Mouse (Mus musculus): Measurements from ENCODE around the gene Nfkbia. TPM values are rescaled to one million over a fixed set of nuclear protein-coding genes. Genes with fewer than 3 reads are reported as not detected.

The Nfkbia gene
- 60.2 and 92.7 TPM in 2 replicates for polyA plus RNA-seq (2015; fragmentation: Nextera tagmentation; extraction: Ambion mirVana)

GRCm38 (mm10) chr12:55492184-55492898 lies at the start of gene Nfkbia:
TSS of gene Nfkbia (minus strand) at chr12:55492647.
- H3K36me3 ChIP-seq: peaks cover 26% of the 10 kb centered on the region
- peaks cover 37% of the 10 kb centered on the region for H3K4me1 ChIP-seq
- H3K27me3 ChIP-seq (replicated peaks): no peaks in the 10 kb centered on the region
- under 1% methylated on average over 45 of the region's 58 CpGs for WGBS
- H3K9ac ChIP-seq (replicated peaks): peak within 1 kb of the TSS; percentile 99
- no peaks in the 10 kb centered on the region for H3K9me3 ChIP-seq (replicated peaks)
- peak within 1 kb of the TSS; percentile 95 for H3K4me3 ChIP-seq (replicated peaks)
- peak within 1 kb of the TSS; percentile 91 for H3K4me2 ChIP-seq
- ATAC-seq (ENCODE audit: low FRiP score): peak; percentile 91
- peak within 1 kb of the TSS; percentile 99 for H3K27ac ChIP-seq (replicated peaks)

DNA sequence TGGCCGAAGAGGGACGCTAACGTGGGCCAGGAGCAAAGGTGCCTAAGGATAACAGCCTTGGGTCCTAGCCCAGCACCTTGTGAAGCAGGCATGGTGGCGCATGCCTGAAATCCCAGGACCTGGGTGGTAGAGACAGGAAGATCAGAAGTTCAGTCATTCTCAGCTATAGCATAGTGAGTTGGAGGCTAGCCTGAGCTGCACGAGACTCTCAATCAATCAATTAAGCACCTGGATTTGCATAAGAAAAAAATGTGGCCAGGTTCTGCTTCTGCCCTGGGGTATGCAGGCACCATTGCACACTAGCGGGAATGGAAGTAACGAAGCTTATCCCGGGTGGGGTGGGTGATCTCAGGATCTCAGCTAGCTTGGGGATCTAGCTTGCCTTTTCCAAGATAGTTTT lies 46.7 kb upstream of the Nfkbia start:
- Histone ChIP-seq H3K9ac (replicated peaks) (no peak overlapping the region), H3K36me3 (no peaks in the 10 kb centered on the region), H3K27ac (replicated peaks) (no peak overlapping the region), H3K9me3 (replicated peaks) (no peaks in the 10 kb centered on the region), H3K27me3 (replicated peaks) (peaks cover 13% of the 10 kb centered on the region), H3K4me3 (replicated peaks) (no peak overlapping the region), H3K4me2 (no peak overlapping the region), H3K4me1 (peaks cover 15% of the 10 kb centered on the region)
- WGBS: 48% methylated on average over 8 of the region's 8 CpGs
- ATAC-seq (ENCODE audit: low FRiP score): no peak

DNA sequence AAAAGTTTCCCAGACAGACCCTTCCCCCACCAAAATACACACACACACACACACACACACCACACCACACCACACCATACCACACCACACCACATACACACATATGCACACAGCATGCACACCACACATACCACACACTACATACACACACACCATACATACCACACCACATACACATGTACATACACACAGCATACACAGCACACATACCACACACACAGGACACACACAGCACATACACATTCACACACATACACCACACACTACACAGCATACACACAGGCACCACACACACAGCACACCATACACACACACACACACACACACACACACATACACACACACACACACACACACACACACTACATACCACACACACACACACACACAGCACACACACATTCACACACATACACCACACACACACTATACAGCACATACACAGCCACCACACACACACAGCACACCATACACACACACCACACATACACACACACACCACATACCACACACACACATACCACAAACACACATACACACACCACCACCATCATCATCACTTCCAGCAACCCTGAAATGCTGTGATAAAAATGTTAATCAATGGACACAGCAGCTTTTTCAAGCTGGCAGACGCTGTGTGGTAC lies 46.0 kb upstream of the Nfkbia start:
- H3K27me3 ChIP-seq (replicated peaks): peaks cover 13% of the 10 kb centered on the region
- no peak overlapping the region for H3K4me3 ChIP-seq (replicated peaks)
- whole genome bisulfite sequencing: 80% methylated on average over 1 of the region's 1 CpGs
- H3K36me3 ChIP-seq: no peaks in the 10 kb centered on the region
- H3K4me2 ChIP-seq: no peak overlapping the region
- no peak overlapping the region for H3K27ac ChIP-seq (replicated peaks)
- H3K9ac ChIP-seq (replicated peaks): no peak overlapping the region
- H3K4me1 ChIP-seq: peaks cover 15% of the 10 kb centered on the region
- no peaks in the 10 kb centered on the region for H3K9me3 ChIP-seq (replicated peaks)
- peak; percentile 68 for ATAC-seq (ENCODE audit: low FRiP score)

DNA sequence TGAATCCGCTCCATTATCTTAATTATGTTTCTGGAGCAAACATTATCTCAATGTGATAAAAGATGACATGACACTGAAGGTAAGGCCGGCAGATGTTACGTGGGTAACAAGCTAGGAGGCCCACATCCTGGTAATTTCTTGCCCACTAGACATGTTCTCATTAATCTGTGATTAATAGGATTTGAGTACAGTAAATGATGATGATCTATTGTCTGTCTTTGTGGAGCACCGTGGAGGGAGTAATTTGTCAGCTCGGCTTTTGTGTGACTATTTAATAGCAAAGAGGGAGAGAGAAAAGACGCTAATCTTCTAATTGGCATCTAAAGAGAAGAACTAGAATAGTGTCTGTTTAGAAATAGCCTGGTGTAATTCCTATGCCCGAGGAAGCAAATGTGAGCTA lies 45.3 kb upstream of the Nfkbia start:
- H3K4me1 ChIP-seq: peaks cover 15% of the 10 kb centered on the region
- H3K36me3 ChIP-seq: no peaks in the 10 kb centered on the region
- 20% methylated on average over 7 of the region's 7 CpGs for WGBS
- H3K9ac ChIP-seq (replicated peaks): no peak overlapping the region
- H3K4me3 ChIP-seq (replicated peaks): no peak overlapping the region
- H3K27me3 ChIP-seq (replicated peaks): peaks cover 13% of the 10 kb centered on the region
- no peaks in the 10 kb centered on the region for H3K9me3 ChIP-seq (replicated peaks)
- ATAC-seq (ENCODE audit: low FRiP score): no peak
- no peak overlapping the region for H3K27ac ChIP-seq (replicated peaks)
- H3K4me2 ChIP-seq: no peak overlapping the region

DNA sequence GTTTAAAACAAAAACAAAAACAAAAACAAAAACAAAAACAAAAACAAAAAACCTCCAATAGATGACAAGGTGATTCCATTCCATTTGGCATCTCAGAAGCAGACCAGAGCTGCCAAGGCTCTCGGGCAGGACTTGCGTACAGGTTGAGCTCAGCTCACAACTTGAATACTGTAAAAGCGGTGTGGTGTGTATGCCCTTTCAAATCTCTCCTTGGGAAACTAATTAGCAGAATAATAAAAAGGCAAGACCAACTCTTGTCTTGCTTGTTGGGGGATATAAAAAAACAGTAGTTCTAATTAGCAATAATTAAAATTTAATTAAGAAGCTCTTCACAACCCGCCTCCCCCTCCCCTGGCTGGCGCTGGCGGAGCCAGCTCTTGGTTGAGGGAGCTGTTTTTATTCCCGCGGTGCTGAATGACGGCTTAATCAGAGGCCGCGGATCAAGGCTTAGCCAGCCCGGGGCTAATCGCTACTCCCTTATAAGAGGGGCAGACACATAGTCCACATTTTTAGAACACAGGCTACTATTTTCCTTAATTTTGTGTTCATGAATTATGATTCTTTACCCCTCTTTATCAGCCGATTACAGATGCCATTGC lies 44.2 kb upstream of the Nfkbia start:
- 5% methylated on average over 14 of the region's 14 CpGs for WGBS
- H3K9me3 ChIP-seq (replicated peaks): no peaks in the 10 kb centered on the region
- peak overlapping the region; percentile 49 for H3K4me2 ChIP-seq
- no peaks in the 10 kb centered on the region for H3K36me3 ChIP-seq
- peaks cover 15% of the 10 kb centered on the region for H3K4me1 ChIP-seq
- H3K4me3 ChIP-seq (replicated peaks): no peak overlapping the region
- ATAC-seq (ENCODE audit: low FRiP score): no peak
- no peak overlapping the region for H3K27ac ChIP-seq (replicated peaks)
- H3K27me3 ChIP-seq (replicated peaks): peaks cover 13% of the 10 kb centered on the region
- H3K9ac ChIP-seq (replicated peaks): no peak overlapping the region

DNA sequence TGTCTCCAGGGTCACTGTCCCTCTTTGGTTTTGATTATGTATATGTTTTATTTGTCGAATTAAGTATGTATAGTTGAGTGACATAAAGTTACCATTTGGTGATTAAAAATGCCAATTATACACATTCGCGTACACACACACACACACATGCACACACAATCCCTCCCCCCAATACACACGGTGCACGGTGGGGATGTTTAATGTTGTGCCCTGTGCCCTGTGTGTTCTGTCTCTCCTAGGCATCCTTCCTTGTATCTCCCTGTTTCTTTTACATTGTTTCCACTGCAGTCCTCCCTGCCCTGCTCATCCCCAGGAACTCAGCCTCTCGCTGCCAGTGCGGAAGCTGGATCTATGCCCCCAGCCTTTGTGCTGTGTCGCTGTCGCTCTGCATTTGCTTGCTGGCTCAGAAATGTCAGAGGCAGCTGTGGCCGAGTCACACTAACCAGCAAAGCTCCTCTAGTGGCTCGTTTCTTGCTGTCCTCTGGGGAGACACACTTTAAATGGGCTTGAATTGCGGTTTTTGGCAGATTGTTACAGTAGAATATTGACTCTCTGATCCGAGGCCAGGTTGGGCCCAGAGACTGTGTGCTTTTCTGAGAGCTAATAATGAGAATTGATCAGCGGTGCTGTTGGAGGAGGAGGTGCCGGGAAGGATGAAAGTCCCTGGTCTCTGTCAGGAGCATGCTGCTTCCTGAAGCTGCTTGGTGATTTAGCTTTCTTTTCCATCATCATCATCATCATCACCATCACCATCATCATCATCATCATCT lies 34.7 kb upstream of the Nfkbia start:
- no peak overlapping the region for H3K9ac ChIP-seq (replicated peaks)
- H3K36me3 ChIP-seq: no peaks in the 10 kb centered on the region
- no peak overlapping the region for H3K4me3 ChIP-seq (replicated peaks)
- peak; percentile 77 for ATAC-seq (ENCODE audit: low FRiP score)
- H3K4me1 ChIP-seq: peaks cover 8% of the 10 kb centered on the region
- 47% methylated on average over 15 of the region's 15 CpGs for WGBS
- no peaks in the 10 kb centered on the region for H3K27me3 ChIP-seq (replicated peaks)
- peak overlapping the region; percentile 31 for H3K4me2 ChIP-seq
- H3K9me3 ChIP-seq (replicated peaks): no peaks in the 10 kb centered on the region
- H3K27ac ChIP-seq (replicated peaks): peak overlapping the region; percentile 48; the same call in 1 of the 2 replicates

GRCm38 (mm10) chr12:55518061-55518738 lies 25.8 kb upstream of the Nfkbia start:
- WGBS: 26% methylated on average over 15 of the region's 15 CpGs
- peak; percentile 70; the same call in 1 of the 2 replicates for ATAC-seq (ENCODE audit: low FRiP score)
- Histone ChIP-seq H3K4me3 (replicated peaks) (no peak overlapping the region), H3K36me3 (no peaks in the 10 kb centered on the region), H3K27me3 (replicated peaks) (peaks cover 3% of the 10 kb centered on the region; the same call in 1 of the 2 replicates), H3K4me2 (peak overlapping the region; percentile 41), H3K9me3 (replicated peaks) (no peaks in the 10 kb centered on the region), H3K9ac (replicated peaks) (no peak overlapping the region), H3K4me1 (0 out of 2 replicates have a peak, but pooled peaks cover 10% of the 10 kb centered on the region), H3K27ac (replicated peaks) (no peak overlapping the region)

DNA sequence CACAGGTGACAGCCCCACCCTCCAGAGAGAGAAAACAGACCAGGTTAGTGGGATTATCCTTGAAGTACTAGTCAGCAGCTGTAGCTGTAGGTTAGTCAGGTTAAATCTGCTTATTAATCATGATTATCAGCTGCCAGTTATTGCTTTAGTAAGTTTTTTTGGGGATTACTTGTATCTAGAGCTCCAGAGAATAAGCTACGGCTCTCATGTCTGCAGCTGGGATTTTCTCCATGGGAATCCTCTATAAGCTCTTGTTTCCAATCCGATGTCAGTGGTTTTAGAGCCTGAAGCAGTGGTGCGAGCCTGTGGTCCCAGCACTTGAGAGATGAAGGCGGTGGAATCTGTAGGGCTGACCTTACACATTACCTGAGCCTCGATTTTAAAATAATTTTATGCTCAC lies 16.4 kb upstream of the Nfkbia start:
- peaks cover 5% of the 10 kb centered on the region; the same call in 1 of the 2 replicates for H3K27me3 ChIP-seq (replicated peaks)

DNA sequence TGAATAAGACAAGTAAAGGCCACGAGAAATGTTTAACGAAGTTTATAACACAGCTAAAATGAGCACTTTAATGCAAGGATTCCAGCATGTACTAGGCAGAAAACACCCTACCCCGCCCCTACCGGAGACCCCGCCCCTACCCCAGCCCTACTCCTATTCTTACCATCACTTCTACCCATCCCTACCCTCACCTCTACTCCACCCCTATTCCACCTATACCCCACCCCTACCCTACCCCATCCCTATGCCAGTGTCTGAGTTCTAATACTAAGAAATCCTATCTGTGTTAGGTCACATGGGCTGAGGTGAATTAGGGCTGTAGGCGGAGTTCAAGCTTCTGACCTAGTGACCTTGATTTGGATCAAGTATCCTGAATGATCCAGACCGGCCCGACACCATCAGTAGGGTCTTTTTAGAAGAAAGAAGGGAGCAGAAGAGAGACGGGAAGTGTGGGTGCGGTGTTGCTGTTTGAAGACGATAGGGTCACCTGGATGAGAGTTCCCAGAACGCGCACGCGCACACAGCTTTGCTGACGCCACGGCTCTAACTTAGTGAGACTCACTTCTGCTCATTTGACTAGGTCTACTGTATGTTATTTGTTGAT lies 15.0 kb upstream of the Nfkbia start:
- Histone ChIP-seq H3K4me2 (no peak overlapping the region), H3K27me3 (replicated peaks) (0 out of 2 replicates have a peak, but pooled peaks cover 8% of the 10 kb centered on the region), H3K4me1 (0 out of 2 replicates have a peak, but pooled peaks cover 4% of the 10 kb centered on the region), H3K27ac (replicated peaks) (no peak overlapping the region), H3K36me3 (no peaks in the 10 kb centered on the region), H3K9ac (replicated peaks) (no peak overlapping the region), H3K9me3 (replicated peaks) (no peaks in the 10 kb centered on the region), H3K4me3 (replicated peaks) (no peak overlapping the region)
- WGBS: 90% methylated on average over 17 of the region's 17 CpGs
- ATAC-seq (ENCODE audit: low FRiP score): no peak

More for the DNA sequence above, 16.4 kb upstream of the Nfkbia start:
- H3K4me3 ChIP-seq (replicated peaks): no peak overlapping the region
- H3K27ac ChIP-seq (replicated peaks): no peak overlapping the region
- H3K36me3 ChIP-seq: no peaks in the 10 kb centered on the region
- 0 out of 2 replicates have a peak, but pooled peaks cover 4% of the 10 kb centered on the region for H3K4me1 ChIP-seq
- 91% methylated on average over 5 of the region's 5 CpGs for WGBS
- H3K4me2 ChIP-seq: no peak overlapping the region
- H3K9me3 ChIP-seq (replicated peaks): no peaks in the 10 kb centered on the region
- ATAC-seq (ENCODE audit: low FRiP score): no peak
- no peak overlapping the region for H3K9ac ChIP-seq (replicated peaks)

- H3K9ac ChIP-seq (replicated peaks): no peak overlapping the region
- 1% methylated on average over 6 of the region's 6 CpGs for WGBS
- no peak overlapping the region for H3K4me2 ChIP-seq
- H3K9me3 ChIP-seq (replicated peaks): no peaks in the 10 kb centered on the region
- H3K27me3 ChIP-seq (replicated peaks): 0 out of 2 replicates have a peak, but pooled peaks cover 8% of the 10 kb centered on the region
- H3K36me3 ChIP-seq: no peaks in the 10 kb centered on the region
- no peak overlapping the region for H3K4me3 ChIP-seq (replicated peaks)
- H3K4me1 ChIP-seq: 0 out of 2 replicates have a peak, but pooled peaks cover 4% of the 10 kb centered on the region
- no peak; the same call in 1 of the 2 replicates for ATAC-seq (ENCODE audit: low FRiP score)
- no peak overlapping the region for H3K27ac ChIP-seq (replicated peaks)
These were observed 13.5 kb upstream of the Nfkbia start for GRCm38 (mm10) chr12:55506029-55506330.
